Mouse (Mus musculus) embryonic fibroblast, embryonic 13.5 days (primary cell): ENCODE data around the gene 4931406P16Rik.

ENCODE experiments used
- CTCF ChIP-seq: IDR thresholded peaks from 2 replicates; pipeline ENCODE4 v1.5.1; 2011; ENCODE audit warnings: mild to moderate bottlenecking, control low read depth, low read length, moderate library complexity, borderline replicate concordance; ENCODE audit not compliant: insufficient read depth
- POLR2A ChIP-seq: IDR thresholded peaks from 2 replicates; pipeline ENCODE4 v1.6.1; 2011; ENCODE audit warnings: low read depth, mild to moderate bottlenecking, control low read depth, low read length, moderate library complexity

- TF ChIP-seq CTCF: no peak
- TF ChIP-seq POLR2A: no peak
Observed at GRCm38 (mm10) chr7:34250738-34251137, 62.6 kb downstream of the 4931406P16Rik start, which contains the start of gene Gm6096.
